Mouse (Mus musculus): ENCODE data around the gene Scgb2b27. TPM values are rescaled to one million over a fixed set of nuclear protein-coding genes. Genes with fewer than 3 reads are reported as not detected.
"Not testable (repeated sequence)": the region's sequence is repeated elsewhere in the genome, so short reads cannot be mapped to it uniquely, and the experiment has no call there.

The Scgb2b27 gene
- polyA plus RNA-seq (2014; fragmentation: Nextera tagmentation; extraction: Ambion mirVana), result not detected in 2 replicates

- H3K9me3 ChIP-seq (replicated peaks; ENCODE audit: control insufficient read depth, low read length), result peaks cover 6% of the 10 kb centered on the region
These were observed at the start of gene Scgb2b27 for GRCm38 (mm10) chr7:34013842-34014241. Gene Scgb2b27 (minus strand): TSS chr7:34013942.

GRCm38 (mm10) chr7:34036076-34036815 lies 22.5 kb upstream of the Scgb2b27 start:
- not testable (repeated sequence) for ATAC-seq (replicated peaks; ENCODE audit: insufficient number of reproducible peaks, low FRiP score, low TSS enrichment, low read depth); H3K4me1 ChIP-seq (ENCODE audit: control insufficient read depth, insufficient read depth, low read length); H3K9ac ChIP-seq (replicated peaks; ENCODE audit: low read length); H3K4me2 ChIP-seq (ENCODE audit: low read depth, low read length); H3K27ac ChIP-seq (replicated peaks; ENCODE audit: low read depth, low read length); H3K9me3 ChIP-seq (replicated peaks; ENCODE audit: control insufficient read depth, low read length); DNase-seq (ENCODE audit: low spot score); H3K4me3 ChIP-seq (ENCODE audit: low read depth, low read length); H3K36me3 ChIP-seq (replicated peaks; ENCODE audit: control insufficient read depth, insufficient read depth, low read depth, low read length); H3K27me3 ChIP-seq (ENCODE audit: control insufficient read depth, insufficient read depth, low read length)
- 85% methylated on average over 11 of the region's 11 CpGs for WGBS

More at GRCm38 (mm10) chr7:34013842-34014241, at the start of gene Scgb2b27:
- Histone ChIP-seq H3K4me1 (ENCODE audit: control insufficient read depth, insufficient read depth, low read length) (no peaks in the 10 kb centered on the region), H3K9ac (replicated peaks; ENCODE audit: low read length) (no peak within 1 kb of the TSS), H3K27ac (replicated peaks; ENCODE audit: low read depth, low read length) (no peak within 1 kb of the TSS), H3K4me2 (ENCODE audit: low read depth, low read length) (no peak within 1 kb of the TSS), H3K36me3 (replicated peaks; ENCODE audit: control insufficient read depth, insufficient read depth, low read depth, low read length) (no peaks in the 10 kb centered on the region), H3K27me3 (ENCODE audit: control insufficient read depth, insufficient read depth, low read length) (no peaks in the 10 kb centered on the region), H3K4me3 (ENCODE audit: low read depth, low read length) (no peak within 1 kb of the TSS)
- ATAC-seq (replicated peaks; ENCODE audit: insufficient number of reproducible peaks, low FRiP score, low TSS enrichment, low read depth), result no peak
- WGBS, result 78% methylated on average over 4 of the region's 4 CpGs
- no peak for DNase-seq (ENCODE audit: low spot score)

- H3K36me3 ChIP-seq (replicated peaks; ENCODE audit: control insufficient read depth, insufficient read depth, low read depth, low read length); ATAC-seq (replicated peaks; ENCODE audit: insufficient number of reproducible peaks, low FRiP score, low TSS enrichment, low read depth); H3K27me3 ChIP-seq (ENCODE audit: control insufficient read depth, insufficient read depth, low read length); H3K4me2 ChIP-seq (ENCODE audit: low read depth, low read length); DNase-seq (ENCODE audit: low spot score); H3K9me3 ChIP-seq (replicated peaks; ENCODE audit: control insufficient read depth, low read length); H3K4me3 ChIP-seq (ENCODE audit: low read depth, low read length); H3K4me1 ChIP-seq (ENCODE audit: control insufficient read depth, insufficient read depth, low read length); H3K27ac ChIP-seq (replicated peaks; ENCODE audit: low read depth, low read length); H3K9ac ChIP-seq (replicated peaks; ENCODE audit: low read length): not testable (repeated sequence)
- 78% methylated on average over 2 of the region's 4 CpGs for WGBS
These were observed 20.8 kb upstream of the Scgb2b27 start for GRCm38 (mm10) chr7:34034579-34034978.

- Histone ChIP-seq H3K36me3 (replicated peaks; ENCODE audit: control insufficient read depth, insufficient read depth, low read depth, low read length) (no peaks in the 10 kb centered on the region), H3K4me3 (ENCODE audit: low read depth, low read length) (no peak overlapping the region), H3K4me2 (ENCODE audit: low read depth, low read length) (no peak overlapping the region), H3K27ac (replicated peaks; ENCODE audit: low read depth, low read length) (no peak overlapping the region), H3K9ac (replicated peaks; ENCODE audit: low read length) (no peak overlapping the region), H3K4me1 (ENCODE audit: control insufficient read depth, insufficient read depth, low read length) (no peaks in the 10 kb centered on the region), H3K27me3 (ENCODE audit: control insufficient read depth, insufficient read depth, low read length) (no peaks in the 10 kb centered on the region), H3K9me3 (replicated peaks; ENCODE audit: control insufficient read depth, low read length) (0 out of 2 replicates have a peak, but pooled peaks cover 3% of the 10 kb centered on the region)
- 94% methylated on average over 11 of the region's 11 CpGs for WGBS
- no peak for ATAC-seq (replicated peaks; ENCODE audit: insufficient number of reproducible peaks, low FRiP score, low TSS enrichment, low read depth)
- no peak for DNase-seq (ENCODE audit: low spot score)
These were observed 16.3 kb upstream of the Scgb2b27 start for GRCm38 (mm10) chr7:34030026-34030425.

- not testable (repeated sequence) for H3K36me3 ChIP-seq (replicated peaks; ENCODE audit: control insufficient read depth, insufficient read depth, low read depth, low read length); H3K4me3 ChIP-seq (ENCODE audit: low read depth, low read length); H3K4me2 ChIP-seq (ENCODE audit: low read depth, low read length); H3K27me3 ChIP-seq (ENCODE audit: control insufficient read depth, insufficient read depth, low read length); H3K9me3 ChIP-seq (replicated peaks; ENCODE audit: control insufficient read depth, low read length); H3K9ac ChIP-seq (replicated peaks; ENCODE audit: low read length); H3K27ac ChIP-seq (replicated peaks; ENCODE audit: low read depth, low read length); ATAC-seq (replicated peaks; ENCODE audit: insufficient number of reproducible peaks, low FRiP score, low TSS enrichment, low read depth); DNase-seq (ENCODE audit: low spot score); H3K4me1 ChIP-seq (ENCODE audit: control insufficient read depth, insufficient read depth, low read length)
- 87% methylated on average over 9 of the region's 9 CpGs for WGBS
These were observed 13.5 kb upstream of the Scgb2b27 start for GRCm38 (mm10) chr7:34027202-34027601.

- Histone ChIP-seq H3K27me3 (ENCODE audit: control insufficient read depth, insufficient read depth, low read length) (no peaks in the 10 kb centered on the region), H3K4me3 (ENCODE audit: low read depth, low read length) (no peak overlapping the region), H3K27ac (replicated peaks; ENCODE audit: low read depth, low read length) (no peak overlapping the region), H3K9ac (replicated peaks; ENCODE audit: low read length) (no peak overlapping the region), H3K4me1 (ENCODE audit: control insufficient read depth, insufficient read depth, low read length) (no peaks in the 10 kb centered on the region), H3K36me3 (replicated peaks; ENCODE audit: control insufficient read depth, insufficient read depth, low read depth, low read length) (no peaks in the 10 kb centered on the region), H3K4me2 (ENCODE audit: low read depth, low read length) (no peak overlapping the region), H3K9me3 (replicated peaks; ENCODE audit: control insufficient read depth, low read length) (peaks cover 5% of the 10 kb centered on the region; the same call in 1 of the 2 replicates)
- WGBS, result 86% methylated on average over 4 of the region's 4 CpGs
- DNase-seq (ENCODE audit: low spot score) (no peak), ATAC-seq (replicated peaks; ENCODE audit: insufficient number of reproducible peaks, low FRiP score, low TSS enrichment, low read depth) (no peak)
These were observed 11.9 kb upstream of the Scgb2b27 start for GRCm38 (mm10) chr7:34025641-34026040.

- H3K9ac ChIP-seq (replicated peaks; ENCODE audit: low read length); H3K4me1 ChIP-seq (ENCODE audit: control insufficient read depth, insufficient read depth, low read length); H3K4me3 ChIP-seq (ENCODE audit: low read depth, low read length); DNase-seq (ENCODE audit: low spot score); ATAC-seq (replicated peaks; ENCODE audit: insufficient number of reproducible peaks, low FRiP score, low TSS enrichment, low read depth); H3K4me2 ChIP-seq (ENCODE audit: low read depth, low read length); H3K9me3 ChIP-seq (replicated peaks; ENCODE audit: control insufficient read depth, low read length); H3K36me3 ChIP-seq (replicated peaks; ENCODE audit: control insufficient read depth, insufficient read depth, low read depth, low read length); H3K27ac ChIP-seq (replicated peaks; ENCODE audit: low read depth, low read length); H3K27me3 ChIP-seq (ENCODE audit: control insufficient read depth, insufficient read depth, low read length): not testable (repeated sequence)
- WGBS, result 100% methylated on average over 1 of the region's 1 CpGs
These were observed 7.4 kb upstream of the Scgb2b27 start, which contains the start of gene Scgb1b27 for GRCm38 (mm10) chr7:34021183-34021582. Gene Scgb1b27 (plus strand): TSS chr7:34021483.

- not testable (repeated sequence) for H3K27ac ChIP-seq (replicated peaks; ENCODE audit: low read depth, low read length); H3K4me1 ChIP-seq (ENCODE audit: control insufficient read depth, insufficient read depth, low read length); DNase-seq (ENCODE audit: low spot score); H3K4me3 ChIP-seq (ENCODE audit: low read depth, low read length); H3K36me3 ChIP-seq (replicated peaks; ENCODE audit: control insufficient read depth, insufficient read depth, low read depth, low read length); ATAC-seq (replicated peaks; ENCODE audit: insufficient number of reproducible peaks, low FRiP score, low TSS enrichment, low read depth); H3K27me3 ChIP-seq (ENCODE audit: control insufficient read depth, insufficient read depth, low read length); H3K9me3 ChIP-seq (replicated peaks; ENCODE audit: control insufficient read depth, low read length); H3K4me2 ChIP-seq (ENCODE audit: low read depth, low read length); H3K9ac ChIP-seq (replicated peaks; ENCODE audit: low read length)
- WGBS, result 27% methylated on average over 8 of the region's 9 CpGs
These were observed 31.5 kb downstream of the Scgb2b27 start for GRCm38 (mm10) chr7:33982281-33982680.
